Mouse (Mus musculus) neural tube, embryonic 13.5 days (tissue): Measurements from ENCODE around the gene Tecpr1. TPM values are rescaled to one million over a fixed set of nuclear protein-coding genes. Genes with fewer than 3 reads are reported as not detected.

Experiments used
- ATAC-seq: fragments of 200-750 bp; cut with Nextera tagmentation; 2 replicates; pipeline ENCODE4 v1.8.0; 2017; ENCODE audit warnings: low read depth, mild to moderate bottlenecking, moderate TSS enrichment, moderate library complexity
- H3K27ac ChIP-seq: fragments of 300-500 bp; sonication (generic); replicated peaks from 2 replicates; pipeline ENCODE4 v1.5.1; 2015; ENCODE audit warnings: moderate library complexity, mild to moderate bottlenecking, inconsistent platforms
- H3K27me3 ChIP-seq: fragments of 300-500 bp; sonication (generic); 2 replicates; pipeline ENCODE4 v1.6.1; 2015; ENCODE audit warnings: mild to moderate bottlenecking, inconsistent platforms
- H3K36me3 ChIP-seq: fragments of 300-500 bp; sonication (generic); 2 replicates; pipeline ENCODE4 v1.6.1; 2015; ENCODE audit warnings: mild to moderate bottlenecking, inconsistent platforms
- H3K4me1 ChIP-seq: fragments of 300-500 bp; sonication (generic); replicated peaks from 2 replicates; pipeline ENCODE4 v1.6.1; 2015; ENCODE audit warnings: inconsistent platforms
- H3K4me2 ChIP-seq: fragments of 300-500 bp; sonication (generic); 2 replicates; pipeline ENCODE4 v1.6.1; 2015; ENCODE audit warnings: inconsistent platforms, mild to moderate bottlenecking, moderate library complexity
- H3K4me3 ChIP-seq: fragments of 300-500 bp; sonication (generic); 2 replicates; pipeline ENCODE4 v1.5.1; 2015; ENCODE audit warnings: mild to moderate bottlenecking, inconsistent platforms
- H3K9ac ChIP-seq: fragments of 300-500 bp; sonication (generic); 2 replicates; pipeline ENCODE4 v1.6.1; 2015; ENCODE audit warnings: moderate library complexity, mild to moderate bottlenecking, inconsistent platforms
- H3K9me3 ChIP-seq: fragments of 300-500 bp; sonication (generic); 2 replicates; pipeline ENCODE4 v1.6.1; 2016; ENCODE audit warnings: inconsistent platforms
- WGBS: fragments of 180-500 bp; shearing (Covaris S2); methylation state at CpG from one replicate; pipeline ENCODE4 v1.1.7; 2015; 5-methylcytosine and 5-hydroxymethylcytosine counted together
- polyA plus RNA-seq: library from polyadenylated mRNA; unstranded; fragments of >200 nt; fragmentation: Nextera tagmentation; extraction: Ambion mirVana; gene quantifications from 2 replicates; pipeline ENCODE4 v1.2.1, GENCODE M21; 2015

Gene Tecpr1
- polyA plus RNA-seq, 1 experiment from 2014 or later = 41.5 TPM

DNA sequence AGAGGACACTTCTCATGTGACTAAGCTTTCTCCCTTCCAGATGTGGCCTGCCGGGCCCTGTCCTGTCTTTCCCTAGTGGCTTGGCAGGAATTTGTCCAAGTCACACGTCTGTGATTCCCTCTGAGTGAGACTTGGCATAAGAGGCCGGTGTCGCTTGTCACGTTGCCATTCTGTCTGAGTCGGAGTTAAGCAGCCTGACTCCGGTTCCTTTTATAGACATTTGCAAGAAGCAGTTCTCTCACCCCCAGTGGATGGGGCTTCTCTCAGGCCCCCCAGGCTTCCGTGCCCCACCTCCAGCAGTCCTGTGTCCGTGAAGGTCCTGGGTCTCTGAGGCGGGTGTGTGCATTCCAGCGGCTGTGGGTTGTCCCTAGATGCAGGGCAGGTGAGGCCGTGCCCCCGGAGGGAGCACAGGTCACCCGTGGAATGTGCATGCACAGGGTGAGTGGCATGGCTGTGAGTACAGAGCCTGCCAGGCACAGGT lies 34.8 kb upstream of the Tecpr1 start:
- peak overlapping the region; percentile 66 for H3K4me2 ChIP-seq
- H3K4me3 ChIP-seq = peak overlapping the region; percentile 98
- WGBS = 43% methylated on average over 14 of the region's 14 CpGs
- H3K9me3 ChIP-seq = no peaks in the 10 kb centered on the region
- H3K4me1 ChIP-seq = peaks cover 68% of the 10 kb centered on the region
- H3K27me3 ChIP-seq = no peaks in the 10 kb centered on the region
- no peak overlapping the region for H3K27ac ChIP-seq
- peaks cover 29% of the 10 kb centered on the region for H3K36me3 ChIP-seq
- ATAC-seq = no peak
- peak overlapping the region; percentile 97 for H3K9ac ChIP-seq

GRCm38 (mm10) chr5:144257451-144258110 lies 34.2 kb upstream of the Tecpr1 start:
- WGBS = 78% methylated on average over 3 of the region's 3 CpGs
- peaks cover 63% of the 10 kb centered on the region for H3K4me1 ChIP-seq

GRCm38 (mm10) chr5:144256888-144257287 lies 33.5 kb upstream of the Tecpr1 start:
- H3K4me1 ChIP-seq = peaks cover 60% of the 10 kb centered on the region
- H3K9ac ChIP-seq = peak overlapping the region; percentile 97
- H3K9me3 ChIP-seq = no peaks in the 10 kb centered on the region
- H3K27me3 ChIP-seq = no peaks in the 10 kb centered on the region
- H3K27ac ChIP-seq = peak overlapping the region; percentile 90
- WGBS = 27% methylated on average over 1 of the region's 1 CpGs
- H3K36me3 ChIP-seq = peaks cover 22% of the 10 kb centered on the region
- H3K4me2 ChIP-seq = peak overlapping the region; percentile 66
- no peak for ATAC-seq
- peak overlapping the region; percentile 98 for H3K4me3 ChIP-seq

More at GRCm38 (mm10) chr5:144257451-144258110, 34.2 kb upstream of the Tecpr1 start:
- ATAC-seq = no peak
- no peak overlapping the region for H3K27ac ChIP-seq
- H3K36me3 ChIP-seq = peaks cover 26% of the 10 kb centered on the region
- H3K4me2 ChIP-seq = peak overlapping the region; percentile 66
- H3K9me3 ChIP-seq = no peaks in the 10 kb centered on the region
- peak overlapping the region; percentile 98 for H3K4me3 ChIP-seq
- no peaks in the 10 kb centered on the region for H3K27me3 ChIP-seq
- H3K9ac ChIP-seq = peak overlapping the region; percentile 97

- peak overlapping the region; percentile 90 for H3K27ac ChIP-seq
- WGBS = 13% methylated on average over 7 of the region's 7 CpGs
- no peaks in the 10 kb centered on the region for H3K27me3 ChIP-seq
- H3K4me1 ChIP-seq = peaks cover 60% of the 10 kb centered on the region
- H3K4me3 ChIP-seq = peak overlapping the region; percentile 98
- peaks cover 22% of the 10 kb centered on the region for H3K36me3 ChIP-seq
- no peak for ATAC-seq
- no peaks in the 10 kb centered on the region for H3K9me3 ChIP-seq
- peak overlapping the region; percentile 66 for H3K4me2 ChIP-seq
- H3K9ac ChIP-seq = peak overlapping the region; percentile 97
Measured at GRCm38 (mm10) chr5:144256541-144256870, 33.1 kb upstream of the Tecpr1 start.

- WGBS = under 1% methylated on average over 40 of the region's 40 CpGs
- peak overlapping the region; percentile 90 for H3K27ac ChIP-seq
- peak overlapping the region; percentile 66 for H3K4me2 ChIP-seq
- H3K4me3 ChIP-seq = peak overlapping the region; percentile 98
- peaks cover 18% of the 10 kb centered on the region for H3K36me3 ChIP-seq
- H3K4me1 ChIP-seq = peaks cover 56% of the 10 kb centered on the region
- H3K9ac ChIP-seq = peak overlapping the region; percentile 97
- ATAC-seq = peak; percentile 68
- H3K27me3 ChIP-seq = no peaks in the 10 kb centered on the region
- H3K9me3 ChIP-seq = no peaks in the 10 kb centered on the region
Measured at GRCm38 (mm10) chr5:144255632-144256540, 32.5 kb upstream of the Tecpr1 start.

DNA sequence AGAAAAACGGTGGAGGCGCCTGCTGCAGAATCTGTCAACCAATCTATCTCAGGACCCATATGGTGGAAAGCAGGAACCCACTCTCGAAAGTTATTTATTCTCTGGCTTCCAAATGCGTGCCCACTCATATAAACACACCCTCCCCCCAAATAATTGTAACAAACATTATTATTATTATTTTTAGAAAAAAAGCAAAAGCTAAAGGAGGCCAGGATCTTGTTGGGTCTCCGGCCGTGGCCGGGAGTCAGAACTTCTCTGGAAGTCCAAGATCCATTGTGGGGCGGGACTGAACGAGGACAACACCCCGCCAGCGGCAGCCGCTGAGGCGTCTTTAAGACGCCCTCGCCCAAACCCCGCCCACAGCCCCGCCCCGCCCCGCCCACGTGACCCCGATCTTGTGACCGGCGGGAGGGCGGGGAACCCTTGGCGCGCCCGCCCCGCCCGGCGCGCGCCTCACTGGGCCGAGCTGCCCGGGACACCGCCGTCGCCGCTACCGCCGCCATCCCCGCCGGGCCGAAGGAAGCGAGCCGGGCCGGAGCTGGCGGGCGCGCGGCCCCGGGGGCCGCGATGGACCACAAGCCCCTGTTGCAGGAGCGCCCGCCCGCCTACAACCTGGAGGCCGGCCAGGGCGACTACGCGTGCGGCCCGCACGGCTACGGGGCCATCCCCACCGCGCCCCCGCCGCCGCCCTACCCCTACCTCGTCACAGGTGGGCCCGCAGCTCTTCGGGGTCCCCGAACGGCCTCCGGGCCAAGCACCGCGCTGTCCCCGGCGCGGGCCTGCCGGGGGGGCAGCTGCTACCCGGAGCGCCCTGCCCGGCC lies 31.6 kb upstream of the Tecpr1 start:
- no peaks in the 10 kb centered on the region for H3K27me3 ChIP-seq
- H3K4me3 ChIP-seq = peak overlapping the region; percentile 98
- peak; percentile 81 for ATAC-seq
- WGBS = under 1% methylated on average over 62 of the region's 84 CpGs
- H3K9ac ChIP-seq = peak overlapping the region; percentile 97
- peak overlapping the region; percentile 90 for H3K27ac ChIP-seq
- peaks cover 9% of the 10 kb centered on the region; the same call in 1 of the 2 replicates for H3K36me3 ChIP-seq
- peak overlapping the region; percentile 66 for H3K4me2 ChIP-seq
- peaks cover 4% of the 10 kb centered on the region; the same call in 1 of the 2 replicates for H3K9me3 ChIP-seq
- H3K4me1 ChIP-seq = peaks cover 47% of the 10 kb centered on the region

- peaks cover 8% of the 10 kb centered on the region; the same call in 1 of the 2 replicates for H3K9me3 ChIP-seq
- no peak overlapping the region for H3K27ac ChIP-seq
- 0 out of 2 replicates have a peak, but pooled peaks have one; percentile 12 for ATAC-seq
- no peaks in the 10 kb centered on the region for H3K27me3 ChIP-seq
- peak overlapping the region; percentile 98 for H3K4me3 ChIP-seq
- 0 out of 2 replicates have a peak, but pooled peaks cover 3% of the 10 kb centered on the region for H3K36me3 ChIP-seq
- 60% methylated on average over 16 of the region's 16 CpGs for WGBS
- H3K9ac ChIP-seq = peak overlapping the region; percentile 97
- H3K4me1 ChIP-seq = peaks cover 41% of the 10 kb centered on the region
- peak overlapping the region; percentile 66 for H3K4me2 ChIP-seq
Measured at GRCm38 (mm10) chr5:144254122-144254810, 30.9 kb upstream of the Tecpr1 start.

DNA sequence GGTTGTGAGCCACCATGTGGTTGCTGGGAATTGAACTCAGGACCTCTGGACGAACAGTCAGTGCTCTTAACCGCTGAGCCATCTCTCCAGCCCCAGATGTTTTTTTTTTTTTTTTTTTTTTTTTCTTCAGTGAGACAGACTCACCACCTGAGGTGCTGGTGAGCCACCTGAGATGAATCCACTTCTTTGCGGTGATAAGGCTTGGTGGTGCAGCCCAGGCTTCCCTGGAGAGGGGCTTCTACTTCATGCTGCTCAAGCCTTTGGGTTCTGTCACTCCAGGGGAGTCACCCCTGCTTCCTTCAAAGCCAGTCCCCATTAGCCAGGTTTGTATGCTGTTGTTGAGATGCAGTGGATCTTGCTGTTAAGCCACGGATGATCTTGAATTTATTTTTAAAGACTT lies 29.8 kb upstream of the Tecpr1 start:
- H3K4me3 ChIP-seq = no peak overlapping the region
- H3K4me2 ChIP-seq = no peak overlapping the region
- no peaks in the 10 kb centered on the region for H3K27me3 ChIP-seq
- peaks cover 30% of the 10 kb centered on the region for H3K4me1 ChIP-seq
- H3K36me3 ChIP-seq = 0 out of 2 replicates have a peak, but pooled peaks cover under 1% of the 10 kb centered on the region
- no peak overlapping the region for H3K9ac ChIP-seq
- WGBS = 79% methylated on average over 4 of the region's 4 CpGs
- no peak for ATAC-seq
- H3K27ac ChIP-seq = no peak overlapping the region
- peaks cover 8% of the 10 kb centered on the region; the same call in 1 of the 2 replicates for H3K9me3 ChIP-seq

DNA sequence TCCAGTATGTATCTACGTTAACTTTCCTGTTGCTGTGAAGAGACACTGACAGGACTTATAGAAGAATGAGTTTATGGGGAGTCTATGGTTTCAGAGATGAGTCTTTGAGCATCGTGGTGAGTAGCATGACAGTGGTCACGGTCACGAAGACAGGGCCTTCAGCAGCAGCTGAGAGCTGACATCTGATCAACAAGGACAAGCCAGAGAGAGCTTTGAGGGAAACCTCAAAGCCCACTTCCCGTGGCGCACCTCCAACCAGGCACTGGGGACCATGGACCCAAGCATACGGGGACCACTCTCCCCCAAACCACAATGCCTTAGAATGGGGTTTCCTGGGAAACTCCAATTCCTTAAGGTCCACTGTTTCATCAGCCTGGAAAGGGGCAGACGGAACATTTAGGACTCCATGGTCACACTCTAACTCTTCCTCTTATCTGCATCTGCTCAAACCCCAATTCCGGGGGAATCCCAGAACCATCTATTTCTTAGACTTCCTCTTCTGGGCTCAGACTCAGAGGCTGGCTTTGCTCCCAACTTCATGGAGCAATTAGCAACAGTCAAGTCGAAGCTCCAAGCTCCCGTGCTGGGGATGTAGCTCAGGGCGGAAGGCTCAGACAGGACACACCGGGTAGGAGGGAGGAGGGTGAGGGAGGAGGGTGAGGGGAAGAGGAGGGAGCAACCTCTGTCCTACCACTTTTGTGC lies 28.6 kb upstream of the Tecpr1 start:
- no peaks in the 10 kb centered on the region for H3K27me3 ChIP-seq
- peaks cover 8% of the 10 kb centered on the region; the same call in 1 of the 2 replicates for H3K9me3 ChIP-seq
- H3K36me3 ChIP-seq = no peaks in the 10 kb centered on the region
- no peak overlapping the region for H3K4me2 ChIP-seq
- WGBS = 90% methylated on average over 13 of the region's 13 CpGs
- H3K4me3 ChIP-seq = no peak overlapping the region
- no peak for ATAC-seq
- no peak overlapping the region for H3K27ac ChIP-seq
- no peak overlapping the region for H3K9ac ChIP-seq
- H3K4me1 ChIP-seq = peaks cover 18% of the 10 kb centered on the region

DNA sequence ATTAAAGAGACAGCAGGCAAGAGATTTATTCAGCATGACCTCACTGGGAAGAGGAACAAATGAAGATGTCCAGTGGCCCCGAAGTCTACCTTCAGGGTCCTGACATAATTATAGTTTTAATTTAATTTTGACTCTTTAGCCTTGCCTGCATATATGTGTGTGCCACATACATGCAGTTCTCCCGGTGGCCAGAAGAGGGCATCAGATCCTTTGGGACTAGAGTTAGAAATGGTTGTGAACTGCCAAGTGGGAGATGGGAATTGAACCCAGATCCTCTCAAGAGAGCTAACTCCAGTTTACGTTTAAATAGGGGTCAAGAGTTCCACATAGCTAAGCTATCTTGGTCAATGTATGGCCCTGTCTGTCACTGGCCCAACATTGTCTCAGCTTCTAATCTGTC lies 26.5 kb upstream of the Tecpr1 start:
- WGBS = 81% methylated on average over 3 of the region's 3 CpGs
- ATAC-seq = no peak
- peaks cover 6% of the 10 kb centered on the region for H3K4me1 ChIP-seq

More for the DNA sequence above, 26.5 kb upstream of the Tecpr1 start:
- H3K27ac ChIP-seq = no peak overlapping the region
- H3K27me3 ChIP-seq = no peaks in the 10 kb centered on the region
- H3K4me3 ChIP-seq = no peak overlapping the region
- H3K4me2 ChIP-seq = no peak overlapping the region
- peaks cover 8% of the 10 kb centered on the region; the same call in 1 of the 2 replicates for H3K9me3 ChIP-seq
- no peaks in the 10 kb centered on the region for H3K36me3 ChIP-seq
- no peak overlapping the region for H3K9ac ChIP-seq
